Mouse (Mus musculus) thymus, adult 2 months (tissue): ENCODE data around the gene Ppm1g. TPM values are rescaled to one million over a fixed set of nuclear protein-coding genes. Genes with fewer than 3 reads are reported as not detected.

Source experiments
- DNase-seq: peaks from one replicate; pipeline ENCODE4 v3.0.0; 2021
- H3K27ac ChIP-seq: fragments of 200-500 bp; 2 replicates; pipeline ENCODE4 v1.5.1; 2012; ENCODE audit warnings: low read length, control low read depth; ENCODE audit not compliant: control insufficient read depth, insufficient read depth
- H3K27me3 ChIP-seq: fragments of 200-500 bp; 2 replicates; pipeline ENCODE4 v1.6.1; 2012; ENCODE audit warnings: mild to moderate bottlenecking, low read length, moderate library complexity, mixed read lengths; ENCODE audit not compliant: control insufficient read depth, insufficient read depth
- H3K36me3 ChIP-seq: fragments of 200-500 bp; 2 replicates; pipeline ENCODE4 v1.6.1; 2012; ENCODE audit warnings: mild to moderate bottlenecking, low read length, moderate library complexity; ENCODE audit not compliant: control insufficient read depth, insufficient read depth
- H3K4me1 ChIP-seq: fragments of 200-500 bp; replicated peaks from 2 replicates; pipeline ENCODE4 v1.6.1; 2012; ENCODE audit warnings: low read length; ENCODE audit not compliant: control insufficient read depth, insufficient read depth
- H3K4me3 ChIP-seq: fragments of 200-500 bp; 2 replicates; pipeline ENCODE4 v1.5.1; 2012; ENCODE audit warnings: mild to moderate bottlenecking, low read length, control low read depth, moderate library complexity; ENCODE audit not compliant: control insufficient read depth, insufficient read depth
- CTCF ChIP-seq: fragments of 200-500 bp; IDR thresholded peaks from 2 replicates; pipeline ENCODE4 v1.5.1; 2012; ENCODE audit warnings: mild to moderate bottlenecking, control low read depth, low read length, moderate library complexity, borderline replicate concordance; ENCODE audit not compliant: control insufficient read depth, poor library complexity, insufficient read depth; ENCODE audit errors: extremely low read depth
- POLR2A ChIP-seq: fragments of 200-500 bp; IDR thresholded peaks from 2 replicates; pipeline ENCODE4 v1.6.1; 2012; ENCODE audit warnings: mild to moderate bottlenecking, low read length, control low read depth, moderate library complexity; ENCODE audit not compliant: control insufficient read depth, poor library complexity, insufficient read depth; ENCODE audit errors: extremely low read depth
- whole genome bisulfite sequencing: fragments of 180-500 bp; shearing (Covaris S2); methylation state at CpG from one replicate; pipeline ENCODE4 v1.1.7; 2018; 5-methylcytosine and 5-hydroxymethylcytosine counted together
- polyA plus RNA-seq: library from polyadenylated mRNA; depleted of rRNA; stranded (reverse); fragments of >200 nt; gene quantifications from 2 replicates; pipeline ENCODE4 v1.2.3, GENCODE M21; 2012

Ppm1g gene
- polyA plus RNA-seq, 1 experiment = 122 TPM

DNA sequence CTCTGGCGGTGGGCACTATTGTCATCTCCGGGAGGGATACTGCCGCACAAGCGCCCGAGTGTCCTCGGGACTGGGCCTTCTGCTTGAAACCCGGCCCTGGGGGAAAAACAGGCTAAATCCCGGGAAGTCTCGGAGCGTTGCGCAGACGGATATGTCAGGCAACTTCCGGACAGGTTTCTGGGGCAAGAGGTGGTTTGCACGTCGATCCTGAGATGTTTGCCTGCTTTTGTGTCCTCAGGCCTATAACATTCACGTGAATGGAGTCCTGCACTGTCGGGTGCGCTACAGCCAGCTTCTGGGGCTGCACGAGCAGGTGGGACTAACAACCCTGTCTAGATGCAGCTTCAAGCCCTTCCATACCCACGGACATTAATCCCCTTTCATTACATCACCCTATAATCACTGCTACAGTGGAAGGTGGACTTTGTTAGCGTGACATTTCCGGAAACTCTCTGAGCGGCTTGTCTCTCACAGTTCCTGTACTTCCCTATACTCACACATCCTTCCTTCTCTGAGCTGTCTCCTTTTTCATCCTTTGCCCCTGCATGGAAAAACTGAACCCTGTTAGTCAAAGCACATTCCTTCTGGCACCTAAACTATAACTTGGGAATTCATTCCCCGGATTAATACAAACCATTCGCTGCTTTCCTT is 26.7 kb downstream of the Ppm1g start:
- TF ChIP-seq CTCF = no peak
- no peak for TF ChIP-seq POLR2A
- Histone ChIP-seq H3K27ac (peak overlapping the region; percentile 28; the same call in 1 of the 2 replicates), H3K27me3 (no peaks in the 10 kb centered on the region), H3K4me1 (peaks cover 4% of the 10 kb centered on the region), H3K4me3 (peak overlapping the region; percentile 76), H3K36me3 (peaks cover 49% of the 10 kb centered on the region)
- WGBS = 8% methylated on average over 25 of the region's 25 CpGs
- DNase-seq = no peak

DNA sequence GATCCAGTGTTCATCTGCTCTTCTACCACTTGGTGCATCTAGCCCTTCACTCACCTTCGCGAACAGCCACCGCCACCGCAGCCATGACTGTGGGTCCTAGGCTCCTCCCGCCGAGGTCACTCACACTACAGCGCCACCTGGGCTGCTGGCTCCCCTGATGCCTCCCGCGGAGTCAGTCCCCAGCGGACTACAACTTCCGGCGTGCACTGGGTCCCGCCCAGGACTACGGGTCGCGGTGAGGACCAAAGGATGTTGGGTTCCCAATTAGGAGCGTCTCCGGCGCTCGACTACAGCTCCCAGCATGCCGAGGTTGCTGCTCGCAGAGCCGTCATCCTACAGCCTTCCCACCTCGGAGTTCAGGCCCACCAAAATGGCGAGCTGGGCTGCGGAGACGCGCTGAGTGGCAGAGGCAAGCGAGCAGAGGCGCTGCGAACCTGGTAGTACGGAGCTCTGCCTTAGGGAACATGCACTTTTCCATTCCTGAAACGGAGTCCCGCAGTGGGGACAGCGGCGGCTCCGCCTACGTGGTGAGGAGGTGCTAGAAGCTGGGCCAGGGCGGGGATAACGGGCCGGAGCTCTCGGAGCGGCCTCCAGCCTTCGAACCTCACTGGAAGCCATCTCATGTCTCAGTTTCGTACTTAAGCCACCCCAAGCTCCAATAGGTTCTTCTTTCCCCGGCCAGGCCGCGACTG is 27.4 kb downstream of the Ppm1g start, which contains the start of the genes Snx17 and Eif2b4:
Gene Snx17 (plus strand): TSS at position 289 of the 692 bp plus-strand sequence.
Gene Eif2b4 (minus strand): TSS at position 492 of the 692 bp plus-strand sequence.
- Histone ChIP-seq H3K4me1 (peaks cover 4% of the 10 kb centered on the region), H3K4me3 (peak within 1 kb of the TSS; percentile 76), H3K36me3 (peaks cover 46% of the 10 kb centered on the region), H3K27ac (peak within 1 kb of the TSS; percentile 45), H3K27me3 (no peaks in the 10 kb centered on the region)
- peak; percentile 76 for TF ChIP-seq POLR2A
- peak; percentile 60; the same call in 1 of the 2 replicates for TF ChIP-seq CTCF
- peak; percentile 100 for DNase-seq
- WGBS = under 1% methylated on average over 48 of the region's 48 CpGs

DNA sequence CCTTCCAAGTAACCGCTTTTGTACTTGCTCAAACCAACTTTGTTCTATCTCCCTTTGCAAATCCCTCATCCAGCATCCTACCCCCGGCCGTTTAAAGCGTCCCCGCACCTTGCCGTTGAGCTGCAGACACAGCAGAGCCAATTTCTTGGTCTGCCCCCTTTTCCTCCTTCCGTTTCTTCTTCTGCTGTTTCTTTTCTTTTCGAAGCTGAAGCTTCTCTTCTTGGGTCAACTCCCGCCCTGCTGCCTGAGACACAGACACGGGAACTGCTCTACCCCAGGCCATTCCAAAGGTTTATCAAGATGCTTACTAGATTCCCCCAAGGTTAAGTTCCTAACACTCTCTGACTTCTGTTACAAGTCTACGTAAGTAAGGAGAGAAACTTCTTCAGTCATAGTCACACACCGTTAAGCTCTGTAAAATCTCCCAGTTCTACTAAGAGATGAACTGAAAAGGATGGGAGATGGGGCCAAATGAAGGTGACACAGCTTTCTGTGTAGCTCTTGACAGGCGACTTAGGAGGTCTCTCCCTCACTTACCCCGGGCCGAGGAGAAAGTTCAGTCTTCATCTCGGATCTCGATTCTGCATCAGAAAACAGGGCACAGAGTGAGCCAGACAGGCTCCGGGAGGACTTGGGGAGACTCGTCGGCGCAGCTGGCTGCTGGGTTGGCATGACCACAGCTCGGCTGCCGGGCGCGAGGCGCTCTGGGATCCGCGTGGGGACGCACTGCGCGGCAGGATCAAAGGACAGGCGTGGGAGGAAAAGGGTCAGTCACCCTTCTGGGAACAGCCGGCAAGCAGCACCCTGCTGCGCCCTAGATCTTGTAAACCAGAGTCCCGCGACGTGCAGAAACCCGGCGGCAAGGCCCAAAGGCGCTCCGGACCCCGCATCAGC is 28.2 kb downstream of the Ppm1g start:
- H3K27ac ChIP-seq = peak overlapping the region; percentile 45
- H3K36me3 ChIP-seq = peaks cover 47% of the 10 kb centered on the region
- H3K4me3 ChIP-seq = peak overlapping the region; percentile 66
- 7% methylated on average over 42 of the region's 42 CpGs for WGBS
- H3K27me3 ChIP-seq = no peaks in the 10 kb centered on the region
- H3K4me1 ChIP-seq = peaks cover 4% of the 10 kb centered on the region
- TF ChIP-seq CTCF (no peak), POLR2A (no peak)
- no peak for DNase-seq

DNA sequence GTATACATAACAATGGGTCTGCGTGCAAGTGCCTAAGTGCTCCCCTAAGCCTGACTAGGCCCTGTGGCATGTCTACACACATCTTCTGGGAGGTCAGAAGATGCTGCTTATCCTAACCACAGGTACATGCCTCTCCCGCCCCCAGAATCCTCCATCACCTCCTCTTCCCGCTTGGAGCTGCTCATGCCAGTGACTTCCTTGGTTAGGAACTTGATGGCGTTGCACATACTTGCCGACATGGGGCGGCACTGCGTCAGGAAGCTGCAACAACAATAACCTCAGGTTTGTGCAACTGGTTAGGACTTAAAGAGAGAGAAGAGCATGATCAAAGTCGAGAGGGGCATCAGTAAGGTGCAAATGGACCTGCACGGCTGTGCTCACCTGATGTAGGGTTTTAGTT is 30.3 kb downstream of the Ppm1g start:
- TF ChIP-seq POLR2A (no peak), CTCF (no peak)
- H3K27ac ChIP-seq = no peak overlapping the region
- WGBS = 98% methylated on average over 9 of the region's 9 CpGs
- H3K27me3 ChIP-seq = no peaks in the 10 kb centered on the region
- no peak overlapping the region for H3K4me3 ChIP-seq
- H3K36me3 ChIP-seq = peaks cover 31% of the 10 kb centered on the region
- peaks cover 4% of the 10 kb centered on the region for H3K4me1 ChIP-seq
- DNase-seq = no peak

DNA sequence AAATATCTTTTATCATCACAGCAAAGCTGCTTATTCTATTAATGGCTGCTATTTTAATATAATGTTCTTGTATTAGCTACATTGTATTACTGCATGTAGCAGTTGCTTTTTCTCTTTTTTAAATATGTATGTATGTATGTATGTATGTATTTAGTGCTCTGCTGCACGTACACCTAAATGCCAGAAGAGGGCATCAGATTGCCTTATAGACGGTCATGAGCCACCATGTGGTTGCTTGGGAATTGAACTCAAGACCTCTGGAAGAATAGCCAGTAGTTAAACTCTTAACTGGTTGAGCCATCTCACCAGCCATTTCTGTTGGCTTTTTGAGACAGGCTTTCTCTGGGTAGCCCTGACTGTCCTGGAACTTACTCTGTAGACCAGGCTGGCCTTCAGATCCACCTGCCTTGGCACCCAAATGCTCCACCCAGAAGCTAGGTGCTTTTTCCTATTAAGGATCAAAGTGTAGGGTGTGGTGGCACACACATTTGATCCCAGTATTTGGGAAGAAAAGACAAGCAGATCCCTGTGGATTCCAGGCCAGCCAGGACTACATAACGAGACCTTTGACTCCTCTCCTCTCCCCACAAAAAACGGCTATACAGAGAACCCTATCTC is 32.2 kb downstream of the Ppm1g start:
- WGBS = 80% methylated on average over 4 of the region's 4 CpGs

DNA sequence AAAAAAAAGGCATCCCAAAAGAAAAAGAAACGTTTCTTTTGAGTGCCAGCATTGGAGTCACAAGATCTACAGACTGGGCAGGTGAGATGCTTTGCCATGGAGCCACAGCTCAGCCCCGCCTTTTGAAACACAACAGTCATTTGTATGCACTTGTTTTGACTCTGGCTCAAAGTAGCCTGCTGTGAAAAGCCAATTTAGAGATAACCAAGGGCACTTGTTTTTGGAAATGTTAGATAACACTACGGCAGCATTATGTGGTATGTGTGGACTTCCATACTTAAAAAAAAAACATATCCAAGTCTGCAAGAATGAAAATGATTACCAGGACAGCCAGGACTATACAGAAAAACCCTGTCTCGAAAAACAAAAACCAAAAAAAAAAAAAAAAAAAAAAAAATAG is 36.8 kb downstream of the Ppm1g start:
- WGBS = 74% methylated on average over 4 of the region's 4 CpGs

More for the DNA sequence above, 32.2 kb downstream of the Ppm1g start:
- Histone ChIP-seq H3K4me1 (peaks cover 4% of the 10 kb centered on the region), H3K27me3 (no peaks in the 10 kb centered on the region), H3K36me3 (peaks cover 27% of the 10 kb centered on the region), H3K4me3 (no peak overlapping the region), H3K27ac (no peak overlapping the region)
- TF ChIP-seq POLR2A = no peak
- no peak for TF ChIP-seq CTCF
- no peak for DNase-seq

More for the DNA sequence above, 36.8 kb downstream of the Ppm1g start:
- Histone ChIP-seq H3K27me3 (no peaks in the 10 kb centered on the region), H3K4me1 (peaks cover 4% of the 10 kb centered on the region), H3K27ac (no peak overlapping the region), H3K4me3 (no peak overlapping the region), H3K36me3 (peaks cover 13% of the 10 kb centered on the region)
- DNase-seq = no peak
- TF ChIP-seq POLR2A = no peak
- no peak for TF ChIP-seq CTCF
